Mouse (Mus musculus) gastrocnemius, adult 2 months (tissue): ENCODE measurements around the gene Gmeb2. TPM values are rescaled to one million over a fixed set of nuclear protein-coding genes. Genes with fewer than 3 reads are reported as not detected.

Experiments used
- DNase-seq: peaks from one replicate; pipeline ENCODE4 v3.0.0; 2022
- H3K27ac ChIP-seq: fragments of 200-600 bp; 2 replicates; pipeline ENCODE4 v1.8.1; 2022; ENCODE audit warnings: mild to moderate bottlenecking
- H3K4me3 ChIP-seq: fragments of 200-600 bp; 2 replicates; pipeline ENCODE4 v1.8.1; 2022; ENCODE audit warnings: mild to moderate bottlenecking, moderate library complexity
- CTCF ChIP-seq: fragments of 200-600 bp; IDR thresholded peaks from 2 replicates; pipeline ENCODE4 v1.8.1; 2022; ENCODE audit warnings: antibody characterized with exemption, mild to moderate bottlenecking, moderate library complexity
- intact Hi-C: fragments of 180-260 bp; cut with DNase I; formaldehyde crosslinking; loops from one replicate; pipeline ENCODE4 v1.15.1; 2025
- total RNA-seq, 2 experiments: library from RNA; stranded (reverse); gene quantifications; 2 replicates each; pipeline ENCODE4 v1.2.3; 2021

Gmeb2 gene
- total RNA-seq, 2 experiments from 2014 or later = 7.3 to 12.0 TPM

DNA sequence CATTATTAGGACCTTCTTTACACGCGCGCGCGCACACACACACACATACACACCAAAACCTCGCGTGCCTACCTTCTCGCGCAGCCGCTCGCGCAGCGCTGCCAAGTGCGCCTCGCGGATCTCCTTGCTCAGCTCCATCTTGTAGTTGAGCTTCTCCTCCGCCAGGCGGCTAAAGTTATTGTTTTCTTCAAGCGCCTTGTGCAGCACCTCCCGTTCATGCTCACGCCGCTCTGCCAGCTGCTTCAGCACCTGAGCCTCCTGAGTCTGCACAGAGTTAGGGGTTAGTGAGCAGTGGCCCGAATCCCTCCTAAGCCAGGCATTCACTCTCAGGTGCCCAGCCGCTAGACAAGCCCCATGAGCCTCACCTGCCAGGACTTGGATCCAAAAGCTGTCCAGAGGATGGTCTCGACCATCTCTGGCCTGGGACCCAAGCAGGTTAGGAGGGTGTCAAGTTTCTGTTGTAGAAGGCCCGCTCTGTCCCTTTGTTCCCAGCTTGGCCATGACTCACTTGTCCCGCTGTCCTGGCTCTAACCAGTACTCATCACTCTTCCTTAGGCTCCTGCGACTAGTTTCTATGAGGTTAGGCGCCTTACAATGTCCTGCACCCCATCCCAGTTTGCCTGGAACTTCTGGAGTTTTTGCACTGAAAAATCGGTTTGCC is 19.4 kb upstream of the Gmeb2 start:
- TF ChIP-seq CTCF = peak; percentile 52
- H3K27ac ChIP-seq = no peak overlapping the region
- DNase-seq = peak; percentile 39
- intact Hi-C loops = no loop called here
- peak overlapping the region; percentile 11; the same call in 1 of the 2 replicates for H3K4me3 ChIP-seq

DNA sequence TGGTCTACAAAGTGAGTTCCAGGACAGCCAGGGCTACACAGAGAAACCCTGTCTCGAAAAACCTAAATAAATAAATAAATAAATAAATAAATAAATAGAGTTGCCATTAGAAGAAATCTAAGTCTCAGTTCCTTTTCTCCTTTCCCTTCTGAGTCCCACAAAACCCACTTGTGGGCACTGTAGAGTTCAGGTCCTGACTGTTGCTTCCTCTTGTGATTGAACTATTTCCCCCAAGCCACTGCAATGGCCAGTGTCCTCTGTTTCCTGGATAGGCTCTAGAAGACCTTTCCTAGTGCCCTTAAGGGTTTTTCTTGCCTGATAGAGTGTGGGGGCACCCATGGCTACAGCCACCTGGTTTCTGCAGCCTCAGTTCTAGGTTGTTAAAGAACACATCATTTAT is 17.1 kb upstream of the Gmeb2 start:
- Histone ChIP-seq H3K27ac (no peak overlapping the region), H3K4me3 (no peak overlapping the region)
- TF ChIP-seq CTCF = no peak
- intact Hi-C loops = no loop called here
- no peak for DNase-seq

DNA sequence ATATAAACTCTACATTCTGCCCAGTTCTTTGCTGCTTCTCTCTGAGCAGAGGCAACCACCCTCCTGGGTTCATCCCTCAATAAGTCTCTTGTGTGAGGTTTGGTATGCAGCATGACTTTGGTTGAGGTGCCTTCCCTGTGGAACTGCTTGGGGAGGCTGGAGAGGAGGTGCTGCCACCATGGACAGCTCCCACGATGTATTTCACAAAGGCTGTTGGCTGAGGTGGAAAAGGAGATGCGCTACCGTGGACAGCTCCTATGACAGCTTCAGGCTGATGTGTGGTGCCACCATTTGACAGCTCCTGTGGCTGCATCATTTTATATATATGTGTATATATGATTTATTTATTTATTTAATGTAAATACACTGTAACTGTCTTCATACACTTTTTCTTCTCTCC is 14.2 kb upstream of the Gmeb2 start:
- no peak for TF ChIP-seq CTCF
- intact Hi-C loops = no loop called here
- Histone ChIP-seq H3K27ac (no peak overlapping the region), H3K4me3 (no peak overlapping the region)
- no peak for DNase-seq

DNA sequence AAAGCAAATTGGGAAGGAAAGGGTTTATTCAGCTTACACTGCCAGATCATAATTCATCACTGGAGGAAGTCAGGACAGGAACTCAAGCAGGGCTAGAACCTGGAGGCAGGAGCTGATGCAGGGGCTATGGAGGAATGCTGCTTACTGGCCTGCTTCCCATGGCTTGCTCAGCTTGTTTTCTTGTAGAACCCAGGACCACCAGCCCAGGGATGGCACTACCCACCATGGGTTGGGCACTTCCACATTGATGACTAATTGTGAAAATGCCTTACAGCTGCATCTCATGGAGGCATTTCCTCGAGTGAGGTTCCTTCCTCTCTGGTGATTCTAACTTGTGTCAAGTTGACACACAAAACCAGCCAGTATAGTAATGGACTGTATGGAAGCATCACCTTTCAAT is 3.1 kb upstream of the Gmeb2 start:
- no peak overlapping the region for H3K4me3 ChIP-seq
- H3K27ac ChIP-seq = no peak overlapping the region
- intact Hi-C loops = no loop called here
- no peak for TF ChIP-seq CTCF
- DNase-seq = no peak

DNA sequence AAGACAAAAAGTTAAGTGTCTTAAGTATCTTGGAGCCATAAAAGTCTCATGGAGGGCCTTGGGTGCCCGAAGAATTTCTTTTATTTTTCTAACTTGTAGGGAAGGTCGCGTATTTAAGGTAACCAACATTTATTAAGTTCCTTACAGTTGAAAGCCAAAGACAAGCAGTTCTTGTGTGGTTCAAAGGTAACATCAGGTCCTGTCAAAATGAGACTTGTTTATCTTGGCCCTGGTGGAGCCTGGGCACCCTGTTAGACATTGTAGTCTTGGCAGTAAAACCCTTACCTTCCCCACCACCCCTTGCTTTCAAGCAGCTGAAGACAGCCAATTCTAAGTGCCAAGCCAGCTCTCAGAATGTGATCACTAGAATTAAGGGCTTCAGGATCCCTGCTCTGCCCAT is 856 bp upstream of the Gmeb2 start:
- TF ChIP-seq CTCF = no peak
- peak overlapping the region; percentile 96; the same call in 1 of the 2 replicates for H3K27ac ChIP-seq

DNA sequence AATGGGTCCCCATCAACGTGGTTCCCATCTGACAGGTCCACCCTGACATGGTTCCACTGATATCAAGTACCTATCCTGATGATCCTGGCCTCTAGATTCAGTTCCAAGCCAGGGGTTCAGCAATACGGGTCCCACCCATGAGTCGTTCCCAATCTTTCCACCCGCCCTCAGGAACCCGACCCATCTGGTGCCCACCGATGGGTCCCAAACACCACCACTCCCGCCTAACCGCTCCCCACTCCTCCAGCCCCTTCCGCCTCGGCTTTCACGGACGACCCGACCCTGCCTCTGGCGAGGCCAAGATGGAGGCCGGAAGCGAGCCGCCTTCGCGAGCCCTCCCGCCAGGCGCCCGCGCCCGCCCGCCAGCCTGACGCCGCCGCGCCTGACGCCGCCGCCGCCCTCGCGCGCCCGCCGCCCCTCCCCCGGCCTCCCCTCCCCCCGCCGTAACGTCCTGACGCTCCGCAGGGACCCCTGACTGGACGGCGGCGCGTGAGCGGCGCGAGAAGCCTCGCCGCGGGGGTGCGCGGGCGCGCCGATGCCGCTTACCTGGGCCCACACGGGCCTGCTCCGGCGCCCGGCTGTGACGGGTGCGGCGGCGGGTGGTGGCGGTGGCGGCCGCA is 387 bp downstream of the Gmeb2 start:
- peak; percentile 93 for DNase-seq
- intact Hi-C loops = loop anchor here (2.0 kb wide), 1 partner anchor 101 kb away; the partner anchor contains the start of gene Ppdpf
- Histone ChIP-seq H3K27ac (peak overlapping the region; percentile 96), H3K4me3 (peak overlapping the region; percentile 78)
- no peak for TF ChIP-seq CTCF

More for the DNA sequence above, 856 bp upstream of the Gmeb2 start:
- H3K4me3 ChIP-seq = peak overlapping the region; percentile 78
- intact Hi-C loops = no loop called here
- no peak for DNase-seq

DNA sequence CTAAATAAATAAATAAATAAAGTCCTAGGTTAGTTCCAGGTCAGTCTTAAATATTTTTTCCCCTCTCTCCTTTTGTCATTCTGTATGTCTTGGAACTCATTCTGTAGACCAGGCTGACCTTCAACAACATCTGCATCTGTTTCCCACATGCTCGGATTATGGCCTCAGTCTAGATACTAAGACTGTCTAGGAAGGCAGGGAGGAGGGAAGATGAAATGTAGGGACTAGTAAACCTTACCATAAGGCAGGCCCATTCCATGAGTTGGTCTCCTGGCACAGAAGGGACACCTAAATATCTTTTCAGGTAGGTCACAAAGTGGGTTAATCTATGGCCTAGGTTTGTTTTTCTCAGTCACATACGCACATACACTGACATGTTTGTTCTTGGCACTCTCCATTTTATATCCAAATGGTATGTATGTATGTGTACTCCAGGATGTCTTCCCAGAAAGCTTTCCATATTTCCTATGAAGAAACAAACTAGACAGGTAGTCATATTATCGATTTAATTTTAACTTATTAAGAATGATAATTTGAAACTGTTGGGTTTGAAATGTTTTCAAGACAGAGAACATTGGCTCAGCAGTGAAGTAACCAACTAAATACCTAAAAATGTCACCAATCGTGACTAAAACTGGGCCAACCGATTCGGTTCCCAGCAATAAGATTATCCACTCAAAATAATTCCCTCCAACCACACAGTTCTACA is 1.1 kb downstream of the Gmeb2 start:
- intact Hi-C loops = loop anchor here (2.0 kb wide), 1 partner anchor 100 kb away; the partner anchor contains the start of gene Ppdpf
- H3K4me3 ChIP-seq = peak overlapping the region; percentile 78
- peak overlapping the region; percentile 96 for H3K27ac ChIP-seq
- TF ChIP-seq CTCF = no peak
- DNase-seq = no peak

DNA sequence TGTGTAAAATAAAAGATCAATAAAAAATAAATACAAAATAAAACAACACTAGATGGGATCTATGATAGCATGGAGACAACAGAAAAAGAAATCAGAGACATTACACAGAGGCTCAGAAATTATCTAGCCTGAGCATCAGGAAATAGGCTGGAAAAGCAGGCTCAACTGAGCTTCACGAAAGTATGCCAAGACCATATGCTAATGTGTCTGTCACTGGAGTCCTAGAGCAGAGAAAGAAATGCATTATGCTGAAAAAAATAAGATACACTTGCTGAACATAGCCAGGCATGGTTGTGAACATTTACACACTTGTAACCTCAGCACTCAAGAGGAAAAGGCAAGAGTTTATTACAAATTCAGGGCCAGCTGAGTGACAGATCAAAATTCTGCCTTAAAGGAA is 7.9 kb downstream of the Gmeb2 start:
- intact Hi-C loops = no loop called here
- DNase-seq = no peak
- no peak for TF ChIP-seq CTCF
- Histone ChIP-seq H3K27ac (peak overlapping the region; percentile 41), H3K4me3 (no peak overlapping the region)

DNA sequence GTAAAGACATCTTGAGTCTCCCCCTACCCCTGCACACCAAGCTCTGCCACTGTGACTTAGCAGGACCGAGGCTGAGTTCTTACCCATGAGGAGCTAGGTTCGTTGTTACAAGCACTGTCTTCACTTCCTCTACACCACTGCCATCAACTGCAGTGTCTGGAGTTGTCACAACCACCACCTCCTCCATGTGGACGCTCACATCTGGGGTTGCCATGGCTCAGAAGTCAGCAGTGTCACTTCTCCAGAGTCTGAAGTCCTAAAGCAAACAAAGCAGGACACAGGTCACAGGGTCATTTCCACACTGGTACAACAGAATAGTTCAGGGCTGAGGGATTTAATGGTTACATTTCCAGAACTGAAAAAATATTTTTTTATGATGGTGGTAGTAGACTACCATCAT is 10.0 kb downstream of the Gmeb2 start:
- no peak overlapping the region for H3K27ac ChIP-seq
- intact Hi-C loops = no loop called here
- DNase-seq = no peak
- TF ChIP-seq CTCF = no peak
- H3K4me3 ChIP-seq = no peak overlapping the region

DNA sequence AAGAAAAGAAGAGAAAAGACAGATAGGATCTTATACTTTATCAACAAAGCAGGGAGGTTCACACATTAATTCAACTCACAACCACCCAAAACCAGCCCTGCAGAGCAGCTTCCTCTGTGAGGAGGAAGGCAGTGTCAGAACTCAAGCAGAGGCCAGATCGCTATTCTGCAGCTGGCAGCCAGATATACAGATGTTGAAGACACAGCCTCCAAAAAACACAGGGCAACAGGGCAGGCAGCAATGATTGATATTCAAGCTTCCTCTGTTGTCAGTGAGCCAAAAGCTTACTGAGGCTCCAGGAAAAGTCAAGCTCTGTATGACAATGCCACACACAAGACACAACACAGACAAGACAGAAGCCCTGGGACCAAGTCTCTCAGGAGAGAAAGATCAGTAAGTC is 11.1 kb downstream of the Gmeb2 start:
- no peak for TF ChIP-seq CTCF
- no peak for DNase-seq
- intact Hi-C loops = no loop called here
- Histone ChIP-seq H3K4me3 (no peak overlapping the region), H3K27ac (peak overlapping the region; percentile 46; the same call in 1 of the 2 replicates)

DNA sequence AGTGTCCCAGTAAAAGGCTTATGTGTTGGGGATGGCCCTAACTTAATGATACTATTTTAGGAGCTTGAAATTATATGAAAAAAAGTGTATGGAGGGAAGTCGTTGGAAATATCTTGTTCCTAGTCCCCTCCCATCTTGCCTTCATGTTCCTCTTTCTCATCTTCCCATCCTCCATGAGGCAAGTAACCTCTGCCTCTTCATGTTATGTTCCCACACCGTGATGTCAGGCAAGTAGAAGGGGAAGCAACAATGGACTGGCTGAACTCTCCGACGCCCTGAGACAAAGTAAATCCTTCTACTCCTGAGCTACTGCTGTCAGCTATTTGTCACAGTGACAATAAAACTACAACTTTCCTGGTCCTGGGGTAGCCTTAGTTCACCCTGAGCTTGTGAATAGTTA is 13.2 kb downstream of the Gmeb2 start:
- intact Hi-C loops = no loop called here
- Histone ChIP-seq H3K27ac (no peak overlapping the region), H3K4me3 (no peak overlapping the region)
- no peak for TF ChIP-seq CTCF
- no peak for DNase-seq

DNA sequence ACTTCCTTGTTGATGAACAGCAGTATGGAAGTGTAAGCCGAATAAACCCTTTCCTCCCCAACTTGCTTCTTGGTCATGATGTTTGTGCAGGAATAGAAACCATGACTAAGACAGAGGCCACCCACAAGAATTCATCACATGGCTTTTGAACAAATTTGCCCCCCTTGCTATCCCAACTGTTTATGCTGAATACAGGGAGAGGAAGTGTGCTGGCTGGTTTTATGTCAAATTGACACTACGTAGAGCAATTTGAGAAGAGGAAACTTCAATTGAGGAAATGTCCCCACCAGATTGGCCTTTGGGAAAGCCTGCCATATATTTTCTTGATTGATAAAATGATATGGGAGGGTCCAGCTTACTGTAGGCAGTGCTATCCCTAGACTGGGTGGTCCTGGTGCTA is 14.0 kb downstream of the Gmeb2 start:
- intact Hi-C loops = no loop called here
- no peak overlapping the region for H3K27ac ChIP-seq
- TF ChIP-seq CTCF = no peak

DNA sequence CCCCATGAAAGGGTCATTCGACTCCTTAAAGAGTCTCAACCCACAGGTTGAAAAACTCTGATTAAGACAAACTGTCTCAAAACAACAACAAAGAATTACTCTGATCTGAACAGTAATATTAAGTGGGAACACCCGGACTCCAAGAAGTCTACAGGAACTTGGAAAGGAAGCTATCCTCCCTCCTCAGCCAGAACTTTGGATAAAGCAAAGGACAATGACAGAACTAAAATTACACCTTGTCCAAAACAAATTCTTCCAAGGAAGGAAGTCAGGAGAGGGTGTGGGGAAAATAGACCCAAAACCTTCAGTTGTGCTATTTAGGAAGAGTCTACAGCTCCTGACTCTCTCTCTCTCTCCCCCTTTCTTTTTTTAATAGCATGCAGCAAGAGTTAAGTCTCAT is 15.7 kb downstream of the Gmeb2 start:
- no peak for DNase-seq
- intact Hi-C loops = no loop called here
- no peak for TF ChIP-seq CTCF
- H3K27ac ChIP-seq = peak overlapping the region; percentile 46
- no peak overlapping the region for H3K4me3 ChIP-seq

More for the DNA sequence above, 14.0 kb downstream of the Gmeb2 start:
- no peak for DNase-seq
- no peak overlapping the region for H3K4me3 ChIP-seq
